Mouse (Mus musculus): ENCODE data around the gene Il18rap. TPM values are rescaled to one million over a fixed set of nuclear protein-coding genes. Genes with fewer than 3 reads are reported as not detected.

The Il18rap gene
- polyA plus RNA-seq (2012; rRNA removed) = 0.35 and 0.55 TPM in 2 replicates

DNA sequence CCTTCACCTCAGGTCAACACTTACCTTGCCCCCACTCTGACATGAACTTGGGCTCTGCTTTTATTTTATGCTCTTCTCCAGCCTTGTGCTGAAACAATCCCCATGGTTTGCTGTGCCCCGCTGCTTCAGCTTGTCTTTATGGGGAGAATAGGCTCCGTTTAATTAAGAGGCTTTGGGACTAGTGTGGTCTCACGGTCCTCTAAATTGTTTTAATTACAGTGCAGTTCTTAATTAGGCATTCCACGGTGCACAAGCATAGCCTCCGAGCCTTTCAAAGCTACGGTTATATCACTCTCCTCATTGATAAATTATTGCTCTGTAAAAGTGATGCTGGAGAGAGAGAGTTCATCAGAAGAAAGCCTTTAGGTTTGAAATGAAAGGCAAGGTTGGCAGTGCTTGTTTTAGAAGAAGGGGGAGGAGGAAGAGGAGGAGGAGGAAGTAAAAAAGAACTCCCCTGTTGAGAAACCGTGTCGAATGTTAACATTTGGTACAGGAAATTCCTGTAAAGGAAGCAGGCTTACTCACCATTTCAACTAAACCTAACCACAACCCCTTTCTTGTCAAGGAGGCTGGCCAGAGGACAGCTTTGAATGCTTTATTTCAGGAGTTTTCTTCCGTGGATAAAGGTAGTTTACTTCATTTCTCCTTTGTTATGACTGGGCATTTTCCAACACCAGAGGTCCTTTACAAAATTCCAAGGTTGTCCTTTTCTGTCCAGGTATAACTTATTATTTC, at the start of gene Il18rap:
Gene Il18rap (plus strand): TSS at position 512 of the 735 bp plus-strand sequence.
- WGBS = 36% methylated on average over 9 of the region's 9 CpGs
- no peak for DNase-seq (ENCODE audit: low read depth, low spot score)

DNA sequence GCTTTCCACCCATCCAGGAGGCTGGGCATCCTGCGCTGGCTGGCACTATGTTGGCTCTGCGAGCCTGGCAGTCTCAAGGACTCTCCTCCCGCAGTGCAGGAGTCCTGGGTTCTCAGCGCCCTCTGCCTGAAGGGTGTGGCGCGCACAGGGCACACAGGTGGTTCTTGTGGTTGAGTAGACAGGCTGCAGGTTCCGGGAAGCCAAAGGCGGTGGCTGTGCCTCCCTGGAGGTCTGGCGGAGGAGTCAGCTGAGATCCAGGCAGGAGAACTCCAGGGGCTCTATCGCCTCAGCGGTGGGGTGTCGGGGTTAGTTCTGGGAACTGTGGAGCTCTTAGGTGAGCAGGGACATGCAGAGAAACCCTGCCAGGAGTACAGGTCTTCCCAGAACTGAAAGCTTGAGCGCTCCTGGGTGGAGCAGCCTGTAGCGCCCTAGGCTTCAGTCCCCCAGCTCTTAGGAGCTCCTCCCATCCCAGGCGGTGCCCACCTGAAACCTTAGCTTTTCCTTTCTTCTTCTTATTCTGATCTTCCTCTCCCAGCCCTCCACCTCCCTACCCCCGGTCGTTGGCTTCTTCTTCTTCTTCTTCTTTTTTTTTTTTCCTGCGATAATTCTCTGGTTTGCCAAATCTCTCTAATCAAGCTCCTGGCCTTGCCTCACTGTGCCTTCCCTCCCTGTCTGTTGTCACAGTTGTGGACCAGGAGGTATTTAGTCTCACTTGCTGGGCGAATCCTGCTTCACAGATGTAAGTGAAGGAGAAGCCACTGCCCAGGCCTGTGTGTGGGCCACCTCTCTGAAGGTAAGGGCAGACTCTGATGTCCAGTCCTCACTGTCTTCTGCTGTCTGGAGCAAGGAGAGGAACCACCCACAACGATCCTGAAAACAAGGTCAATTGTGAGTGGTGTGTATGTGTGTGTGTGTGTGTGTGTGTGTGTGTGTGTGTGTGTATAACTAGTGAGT, 49.4 kb upstream of the Il18rap start, which contains the start of gene Il18r1:
Gene Il18r1 (plus strand): TSS at position 76 of the 954 bp plus-strand sequence.
- peak; percentile 16 for DNase-seq (ENCODE audit: low read depth, low spot score)

DNA sequence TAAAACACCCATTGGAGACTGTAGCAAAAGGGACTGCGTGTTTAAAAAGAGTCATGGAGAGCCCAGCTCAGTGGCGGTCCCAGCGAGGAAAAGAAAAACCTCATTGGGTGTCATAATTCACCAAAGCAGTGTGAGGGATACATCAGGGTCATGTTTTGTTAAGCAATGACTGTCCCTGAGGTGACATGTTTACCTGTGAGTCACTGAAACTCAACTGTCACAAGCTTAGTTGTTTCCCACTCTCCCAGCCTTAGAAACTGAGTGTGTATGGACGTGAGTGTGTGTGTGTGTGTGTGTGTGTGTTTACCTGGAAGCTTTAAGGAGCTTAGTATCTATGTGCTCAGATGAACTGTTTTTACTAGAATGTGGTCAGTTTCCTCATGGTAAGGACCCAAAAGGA, 47.9 kb upstream of the Il18rap start:
- no peak for DNase-seq (ENCODE audit: low read depth, low spot score)
- 86% methylated on average over 4 of the region's 4 CpGs for WGBS

More for the DNA sequence above, 49.4 kb upstream of the Il18rap start, which contains the start of gene Il18r1:
- WGBS = 29% methylated on average over 20 of the region's 20 CpGs

DNA sequence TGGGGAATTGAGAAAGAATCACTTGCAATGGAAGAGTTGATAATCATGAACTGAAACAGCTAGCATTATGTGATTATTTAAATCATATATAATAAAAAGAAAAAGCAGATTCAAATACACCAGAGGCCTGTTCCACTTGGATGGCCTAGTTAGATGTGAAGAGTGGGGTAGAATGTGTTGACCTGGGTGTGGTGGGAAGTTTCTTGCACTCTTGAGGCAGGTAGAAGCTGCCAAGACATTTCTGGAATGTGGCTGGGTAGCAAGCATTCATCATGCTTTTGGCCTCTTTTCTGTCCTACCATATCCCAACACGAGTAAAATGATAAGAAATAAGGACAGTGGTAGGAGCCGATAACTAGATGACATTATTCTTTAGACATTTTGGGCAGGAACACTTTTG, 46.4 kb upstream of the Il18rap start:
- DNase-seq (ENCODE audit: low read depth, low spot score) = no peak

DNA sequence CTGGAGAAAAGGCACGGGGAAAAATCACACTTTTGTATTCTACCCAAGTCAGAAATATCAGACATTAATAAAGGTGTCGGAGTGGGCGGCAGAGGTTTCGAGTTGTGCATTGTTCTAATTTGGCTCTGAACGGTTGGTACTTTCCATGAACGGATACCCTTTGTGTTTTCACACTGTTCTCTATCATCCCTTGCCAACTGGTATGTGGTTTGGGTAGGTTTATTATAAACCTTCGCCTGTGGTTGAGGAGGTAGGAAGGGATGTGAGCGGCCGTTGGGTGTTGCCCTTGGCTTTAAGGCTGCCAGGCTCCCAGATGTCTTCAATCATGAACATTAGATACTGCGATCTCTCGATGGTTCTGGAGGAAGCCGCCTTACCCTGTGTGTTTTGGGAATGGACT, 45.3 kb upstream of the Il18rap start:
- 80% methylated on average over 12 of the region's 12 CpGs for WGBS

More for the DNA sequence above, 46.4 kb upstream of the Il18rap start:
- 67% methylated on average over 2 of the region's 2 CpGs for WGBS

DNA sequence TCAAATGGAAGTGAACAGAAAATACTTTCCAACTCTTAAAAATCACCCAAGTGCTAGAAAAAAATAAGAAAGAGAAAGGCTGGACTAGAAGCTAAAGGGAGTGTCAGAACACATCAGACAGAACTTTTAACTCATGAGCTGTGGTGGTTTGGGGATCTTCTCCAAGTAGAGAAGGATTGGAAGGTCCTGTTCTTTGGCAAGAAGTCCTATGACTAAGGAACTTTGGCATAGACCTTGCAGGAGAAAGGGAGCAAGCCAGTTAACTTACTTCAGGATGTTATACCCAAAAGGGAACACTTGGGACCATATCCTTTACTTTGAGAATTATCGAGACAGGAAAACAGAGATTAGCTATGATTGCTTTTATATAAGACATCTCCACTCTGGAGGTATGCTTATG, 42.8 kb upstream of the Il18rap start:
- WGBS = 77% methylated on average over 1 of the region's 1 CpGs
- DNase-seq (ENCODE audit: low read depth, low spot score) = no peak

More for the DNA sequence above, 45.3 kb upstream of the Il18rap start:
- DNase-seq (ENCODE audit: low read depth, low spot score) = no peak

DNA sequence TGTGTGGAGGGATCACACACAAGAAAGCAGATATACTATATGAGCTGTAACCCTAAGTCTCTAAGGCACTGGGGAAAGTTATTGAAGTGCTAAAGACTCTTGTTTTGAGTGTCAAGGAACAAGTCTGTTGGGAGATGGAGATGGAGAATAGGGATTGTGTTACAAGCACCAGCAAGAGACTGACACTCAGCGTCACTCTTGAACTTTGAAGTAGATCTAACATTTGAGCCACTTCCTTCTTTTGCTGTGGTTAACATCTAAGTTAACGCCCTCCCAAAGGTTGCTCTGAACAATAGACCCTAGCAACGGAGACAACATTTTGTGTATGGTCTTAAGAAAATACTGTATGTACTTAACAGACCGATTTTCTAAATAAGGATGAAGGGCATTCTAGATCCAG, 41.5 kb upstream of the Il18rap start:
- no peak for DNase-seq (ENCODE audit: low read depth, low spot score)
- WGBS = 82% methylated on average over 4 of the region's 4 CpGs

DNA sequence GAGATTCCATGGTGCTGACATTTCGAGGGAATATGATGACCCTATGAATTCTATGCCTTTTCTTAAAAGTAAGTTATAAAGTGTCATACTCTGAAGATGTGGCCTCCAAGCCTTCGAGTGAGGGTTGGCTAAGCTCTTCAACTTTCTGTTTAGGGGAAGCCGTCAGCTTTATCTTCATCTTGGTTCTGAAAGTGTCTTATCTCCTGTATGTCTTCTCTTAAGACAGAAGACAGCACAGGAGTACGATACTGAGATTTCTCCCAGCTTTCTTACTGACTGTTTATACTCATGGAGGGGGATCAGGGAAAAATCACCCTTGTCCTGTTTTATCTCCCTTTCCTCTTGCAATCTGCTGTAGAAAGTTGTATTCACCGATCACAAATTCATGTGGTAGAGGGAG, 40.8 kb upstream of the Il18rap start:
- 85% methylated on average over 5 of the region's 5 CpGs for WGBS
- no peak for DNase-seq (ENCODE audit: low read depth, low spot score)

DNA sequence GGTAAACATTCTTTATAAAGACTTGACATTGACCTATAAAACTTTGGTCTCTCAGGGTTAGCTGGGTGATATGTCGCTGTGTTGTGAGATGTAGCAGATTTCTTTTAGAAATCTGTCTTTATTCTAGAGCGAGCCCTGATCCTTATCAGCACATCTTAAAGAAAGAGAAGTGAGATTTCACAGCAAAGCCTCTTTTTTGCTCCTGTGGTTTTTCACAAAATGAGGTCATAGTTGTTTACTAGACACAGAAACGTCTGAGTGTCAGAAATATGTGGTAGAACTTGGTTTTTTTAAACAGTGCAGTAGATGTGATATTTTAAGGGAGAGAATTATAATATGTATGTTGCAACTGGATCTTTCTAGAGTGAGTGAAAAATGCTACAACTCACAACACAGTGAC, 39.5 kb upstream of the Il18rap start:
- no peak for DNase-seq (ENCODE audit: low read depth, low spot score)
- WGBS = 46% methylated on average over 3 of the region's 3 CpGs

DNA sequence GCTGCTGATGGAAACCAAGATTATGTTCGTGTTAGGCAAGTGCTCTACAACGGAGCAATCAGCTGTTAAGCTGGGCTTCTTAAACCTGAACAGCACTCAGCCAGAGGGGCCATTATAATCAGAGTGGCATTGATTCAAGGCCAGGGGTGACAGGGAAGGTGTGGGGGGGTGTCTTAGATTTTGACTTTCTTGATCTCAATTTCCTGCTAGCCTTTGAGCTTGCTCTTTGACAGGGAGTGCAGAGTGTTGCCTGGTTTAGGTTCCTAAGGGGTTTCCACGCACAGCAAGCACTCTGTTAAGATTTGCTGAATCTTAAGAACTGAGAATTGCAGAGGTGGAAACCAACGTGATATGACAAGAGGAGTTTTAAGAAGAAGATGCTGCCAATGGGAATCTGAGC, 38.4 kb upstream of the Il18rap start:
- no peak for DNase-seq (ENCODE audit: low read depth, low spot score)
- WGBS = 65% methylated on average over 4 of the region's 4 CpGs

DNA sequence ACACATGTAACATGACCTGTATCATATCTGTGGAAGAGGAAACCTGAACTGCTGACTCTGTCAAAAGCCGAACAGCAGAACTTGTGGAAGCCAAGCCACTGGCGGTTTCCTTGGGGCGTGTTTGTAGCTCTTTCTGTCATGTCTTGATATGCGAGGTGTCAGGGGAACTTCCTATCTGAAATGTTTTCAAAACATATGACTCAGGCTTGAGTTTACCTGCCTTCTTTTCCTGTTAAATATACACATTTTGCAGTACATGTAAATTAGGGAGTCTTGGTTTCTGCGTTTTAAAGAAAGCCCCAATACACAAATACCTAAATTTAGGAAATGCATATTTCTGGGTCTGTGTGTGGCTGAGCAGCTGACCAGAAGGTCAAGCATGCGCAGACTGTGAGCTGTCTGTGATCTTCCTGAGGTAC, 35.6 kb upstream of the Il18rap start:
- 58% methylated on average over 6 of the region's 6 CpGs for WGBS
- DNase-seq (ENCODE audit: low read depth, low spot score) = no peak

DNA sequence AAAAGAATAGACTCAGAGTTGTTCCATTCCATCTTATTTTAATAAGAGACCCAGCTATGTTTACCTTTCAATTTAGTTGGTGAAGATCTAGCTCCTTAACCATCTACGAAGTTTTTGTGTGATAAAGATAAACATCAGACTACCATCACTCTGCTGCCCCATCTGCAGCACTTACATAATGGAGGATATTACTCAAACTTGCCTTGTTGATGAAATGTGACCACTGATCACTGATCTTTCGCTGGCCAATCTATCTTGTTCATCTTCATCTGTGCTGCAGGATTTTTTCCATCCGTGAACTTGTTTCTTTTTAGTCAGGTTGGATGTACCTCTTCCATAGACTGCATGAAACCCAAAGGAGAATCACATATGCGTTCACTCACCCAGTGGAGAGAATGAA, 20.6 kb upstream of the Il18rap start:
- DNase-seq (ENCODE audit: low read depth, low spot score) = no peak

DNA sequence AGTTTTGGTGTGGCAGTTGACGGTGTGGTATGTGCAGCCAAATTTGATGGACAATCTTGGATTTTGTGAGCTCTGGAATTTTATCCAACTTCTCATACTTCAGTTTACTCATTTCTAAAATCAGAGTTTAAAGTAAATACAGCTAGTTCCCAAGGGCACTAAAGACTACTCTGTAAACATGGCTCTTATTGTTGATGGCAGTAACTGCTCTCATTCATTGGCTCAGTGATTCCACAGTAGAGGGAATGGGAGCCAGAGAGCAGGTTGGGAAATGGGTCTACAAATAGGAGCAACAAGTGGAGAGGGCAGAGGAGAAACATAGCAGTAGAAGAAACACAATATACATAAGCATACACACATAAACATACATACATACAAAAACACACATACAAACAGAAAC, 15.5 kb upstream of the Il18rap start:
- 30% methylated on average over 1 of the region's 1 CpGs for WGBS
- DNase-seq (ENCODE audit: low read depth, low spot score) = no peak

More for the DNA sequence above, 20.6 kb upstream of the Il18rap start:
- 80% methylated on average over 4 of the region's 4 CpGs for WGBS

DNA sequence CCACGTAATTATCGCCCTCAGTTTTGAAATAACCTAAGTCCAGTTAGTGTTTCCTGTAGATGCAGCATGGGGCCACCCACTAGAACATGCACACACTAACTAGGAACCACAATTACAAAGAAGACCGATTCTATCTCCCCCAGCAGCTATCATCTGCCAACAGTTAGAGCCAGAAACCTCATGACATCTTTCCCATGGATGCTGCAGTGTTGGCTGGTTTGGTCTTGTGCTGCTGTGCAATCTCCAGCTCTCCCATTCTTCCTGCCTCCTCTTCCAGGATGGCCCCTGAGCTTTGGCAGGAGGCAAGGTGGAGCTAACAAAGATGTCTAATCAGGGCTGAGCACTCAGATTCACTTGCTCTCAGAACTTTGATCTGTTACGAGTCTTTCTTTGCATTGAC, 14.0 kb upstream of the Il18rap start:
- WGBS = 73% methylated on average over 4 of the region's 4 CpGs
- no peak for DNase-seq (ENCODE audit: low read depth, low spot score)

DNA sequence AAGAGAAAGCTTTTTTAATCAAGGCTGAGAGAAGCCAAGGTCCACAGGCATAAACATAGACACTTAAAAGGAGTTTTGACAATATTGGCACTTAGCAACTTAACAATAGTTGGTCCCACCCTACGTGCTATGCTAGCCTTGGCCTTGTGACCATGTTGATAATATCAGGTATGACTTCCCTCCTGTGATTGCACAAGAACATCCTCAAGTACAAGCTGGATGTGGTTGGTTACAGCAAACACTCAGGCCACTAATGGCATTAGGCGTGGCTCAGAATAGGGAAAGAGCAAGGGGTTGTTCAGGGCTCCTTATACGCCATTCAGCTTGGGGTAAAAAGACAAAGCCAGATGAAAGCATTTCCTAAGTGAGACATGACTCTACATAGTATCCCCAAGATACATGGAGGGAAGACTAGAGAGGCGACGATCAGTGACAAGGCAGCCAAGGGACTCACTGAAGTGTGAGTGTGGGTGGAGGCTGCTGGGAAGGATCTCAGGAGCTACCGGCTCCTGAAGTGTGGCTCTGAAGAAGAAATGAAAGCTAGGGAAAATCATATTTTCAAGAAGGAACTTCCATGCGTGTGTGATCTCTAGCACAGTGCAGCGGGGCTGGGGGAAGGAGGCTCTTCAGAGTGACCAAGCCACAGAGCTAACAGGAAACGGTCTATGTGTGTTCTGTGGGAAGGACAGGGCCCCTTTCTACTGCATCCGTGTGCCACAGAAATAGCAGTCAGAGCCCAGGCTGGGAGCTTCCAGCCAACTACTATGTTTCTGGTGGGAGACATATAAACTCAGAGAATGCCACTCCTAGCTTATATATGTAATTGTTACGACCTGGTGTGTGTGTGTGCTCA, 13.4 kb upstream of the Il18rap start:
- 66% methylated on average over 11 of the region's 11 CpGs for WGBS
- DNase-seq (ENCODE audit: low read depth, low spot score) = no peak

DNA sequence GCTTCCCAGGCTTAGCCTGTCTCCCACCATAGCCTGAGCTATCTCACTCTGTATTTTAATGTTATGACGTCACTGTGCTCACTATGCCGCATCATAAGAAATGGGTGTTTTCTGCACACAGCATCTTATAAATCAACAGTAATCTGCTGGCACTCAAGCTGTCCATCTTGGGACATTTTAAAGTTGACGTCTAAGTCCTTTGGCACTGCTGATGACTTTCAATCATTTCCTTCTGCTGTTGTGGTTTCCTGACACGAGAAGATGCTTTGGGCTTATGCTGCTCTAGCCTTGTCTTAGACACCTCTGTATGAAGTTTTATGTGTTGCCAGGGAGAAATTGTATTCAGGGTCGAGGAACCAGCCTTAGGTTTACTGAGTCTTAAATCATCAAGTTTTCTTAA, 10.6 kb upstream of the Il18rap start:
- no peak for DNase-seq (ENCODE audit: low read depth, low spot score)
- 62% methylated on average over 5 of the region's 5 CpGs for WGBS

DNA sequence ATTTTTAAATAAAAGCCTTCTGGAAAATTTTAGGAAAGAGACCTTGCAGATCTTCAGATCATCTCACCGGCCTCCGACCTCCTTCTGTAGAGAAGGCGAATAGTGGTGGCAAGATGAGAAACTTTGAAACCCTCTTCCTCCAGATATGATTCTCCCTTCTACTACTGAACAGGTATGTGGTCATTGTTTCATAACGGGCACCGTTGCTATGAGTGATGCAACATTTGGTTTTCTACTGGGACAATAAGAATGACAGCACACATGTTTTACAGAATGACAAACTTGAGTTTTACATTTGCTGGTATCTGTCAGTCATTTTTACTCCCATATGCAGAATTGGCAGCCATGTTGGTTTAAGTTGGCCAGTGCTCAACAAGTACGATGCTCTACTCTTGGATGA, 1.2 kb downstream of the Il18rap start:
- DNase-seq (ENCODE audit: low read depth, low spot score) = no peak
- WGBS = 88% methylated on average over 6 of the region's 6 CpGs

DNA sequence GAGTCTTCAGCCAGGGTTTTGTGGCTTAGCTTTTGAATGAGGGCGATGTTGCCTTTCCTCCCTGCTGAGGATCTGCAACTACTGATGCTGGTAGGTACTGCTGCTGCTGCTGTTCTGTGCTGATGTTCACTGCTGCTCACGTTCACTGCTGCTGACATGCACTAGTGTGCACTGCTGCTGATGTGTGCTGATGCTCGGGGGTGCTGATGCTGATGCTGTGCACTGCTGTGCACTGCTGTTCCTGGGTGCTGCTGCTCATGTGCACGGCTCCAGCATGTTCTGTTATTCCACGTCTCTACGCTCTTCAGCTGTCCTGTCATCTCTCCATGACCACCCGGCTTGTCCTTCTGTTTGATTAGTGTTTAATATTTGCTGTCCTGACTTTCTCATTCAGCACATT, 7.8 kb downstream of the Il18rap start:
- WGBS = 76% methylated on average over 7 of the region's 7 CpGs
- DNase-seq (ENCODE audit: low read depth, low spot score) = no peak

DNA sequence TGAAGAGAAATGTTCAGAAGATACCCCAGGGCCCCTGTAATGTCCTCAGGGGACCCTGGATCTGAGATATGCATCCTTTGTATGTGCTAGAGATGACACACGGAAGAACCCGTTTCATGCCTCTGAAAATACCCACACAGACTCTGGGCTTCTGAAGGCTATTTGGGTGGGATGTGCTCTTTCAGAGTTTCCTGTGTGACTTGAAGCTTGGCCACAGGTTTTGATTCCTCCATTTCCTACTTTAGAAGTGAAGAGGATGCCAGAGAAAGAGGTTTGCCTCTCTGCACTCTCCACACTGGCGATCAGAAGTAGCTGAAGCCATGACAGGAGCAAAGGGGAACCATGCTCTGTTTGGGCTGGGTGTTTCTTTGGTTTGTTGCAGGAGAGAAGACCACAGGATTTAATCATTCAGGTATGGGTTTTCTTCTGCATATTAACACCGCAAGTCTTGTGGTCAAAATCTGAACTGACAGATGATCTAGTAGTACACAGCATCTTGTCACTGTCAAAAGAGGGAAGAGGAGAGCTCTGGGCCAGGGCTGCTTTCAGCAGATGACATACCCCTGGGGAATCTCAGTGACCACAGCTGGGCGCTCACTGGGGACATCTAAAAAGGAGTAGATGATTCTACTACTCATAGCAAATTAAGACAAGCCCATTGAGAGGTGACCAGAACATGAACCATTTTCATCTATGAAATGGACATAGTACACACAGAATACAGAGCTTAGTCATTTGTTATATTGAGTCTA, 9.0 kb downstream of the Il18rap start:
- WGBS = 87% methylated on average over 5 of the region's 5 CpGs
- DNase-seq (ENCODE audit: low read depth, low spot score) = no peak

Measured in large intestine, adult 2 months (tissue).